Mouse (Mus musculus): Measurements from ENCODE around the gene Cpsf4l. TPM values are rescaled to one million over a fixed set of nuclear protein-coding genes. Genes with fewer than 3 reads are reported as not detected.
A peak's percentile ranks its signal among the peaks of the same experiment; 100 is the strongest.
"Not testable (repeated sequence)": the region's sequence is repeated elsewhere in the genome, so short reads cannot be mapped to it uniquely, and the experiment has no call there.

Gene Cpsf4l
- polyA plus RNA-seq, 1 experiment, result 0.06 TPM

DNA sequence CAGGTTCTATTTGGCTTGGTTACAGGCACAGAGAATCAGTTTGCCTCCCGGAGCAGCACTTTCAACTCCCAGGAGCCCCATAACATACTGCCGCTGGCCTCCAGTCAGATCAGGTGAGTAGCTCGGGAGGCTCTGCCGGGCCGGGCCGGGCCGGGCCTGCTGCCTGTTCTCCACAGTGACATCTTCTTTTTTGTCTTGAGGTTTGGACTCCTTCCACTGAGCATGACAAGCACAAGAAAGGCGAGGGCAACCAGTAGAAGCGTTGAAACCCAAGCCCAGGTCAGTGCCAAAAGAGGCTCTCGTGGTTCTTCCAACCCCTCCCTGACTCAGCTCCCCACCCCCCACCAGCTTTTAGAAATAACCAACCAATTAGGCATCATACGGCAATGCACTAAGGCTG lies 48.9 kb downstream of the Cpsf4l start:
- Histone ChIP-seq H3K4me3 (ENCODE audit: insufficient read depth, low read length) (no peak overlapping the region), H3K27ac (ENCODE audit: insufficient read depth, low read length) (no peak overlapping the region), H3K4me1 (ENCODE audit: control insufficient read depth, insufficient read depth, low read length) (peaks cover 3% of the 10 kb centered on the region; the same call in 1 of the 2 replicates)
- TF ChIP-seq CTCF (IDR thresholded peaks at IDR 0.05; ENCODE audit: extremely low read depth, insufficient read depth, low read length) (no peak), POLR2A (IDR thresholded peaks at IDR 0.05; ENCODE audit: extremely low read depth, insufficient read depth, low read length) (no peak)

DNA sequence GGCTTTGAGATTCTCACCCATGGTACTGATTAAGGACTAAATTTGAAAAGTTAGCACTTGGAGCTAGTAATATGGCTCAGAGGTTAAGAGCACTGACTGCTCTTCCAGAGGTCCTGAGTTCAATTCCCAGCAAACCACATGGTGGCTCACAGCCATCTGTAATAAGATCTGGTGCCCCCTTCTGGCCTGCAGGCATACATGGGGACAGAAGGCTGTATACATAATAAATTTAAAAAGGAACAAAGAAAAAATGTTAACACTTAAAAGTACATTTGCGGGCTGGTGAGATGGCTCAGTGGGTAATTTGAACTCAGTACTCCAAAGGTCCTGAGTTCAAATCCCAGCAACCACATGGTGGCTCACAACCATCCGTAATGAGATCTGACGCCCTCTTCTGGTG lies 49.6 kb downstream of the Cpsf4l start:
- not testable (repeated sequence) for H3K27ac ChIP-seq (ENCODE audit: insufficient read depth, low read length); H3K4me1 ChIP-seq (ENCODE audit: control insufficient read depth, insufficient read depth, low read length); H3K4me3 ChIP-seq (ENCODE audit: insufficient read depth, low read length)

DNA sequence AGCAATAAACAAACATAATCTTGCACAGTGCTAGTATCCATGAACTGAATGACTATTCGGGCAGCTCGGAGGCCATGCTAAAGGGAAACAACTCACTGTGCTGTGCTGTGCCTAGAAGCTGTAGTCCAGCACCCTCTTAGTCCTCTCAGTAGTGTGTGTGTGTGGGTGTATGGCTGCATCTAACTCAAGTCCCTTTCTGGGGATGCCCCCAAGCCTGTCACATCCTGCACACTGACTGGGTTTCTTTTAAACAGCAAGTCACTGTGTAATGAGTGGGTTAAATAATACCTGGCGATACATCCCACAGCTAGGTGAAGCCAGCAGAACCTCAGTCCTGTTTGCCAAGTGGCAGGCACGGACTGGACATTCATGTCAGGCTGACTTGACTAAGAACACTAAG lies 51.1 kb downstream of the Cpsf4l start:
- Histone ChIP-seq H3K4me3 (ENCODE audit: insufficient read depth, low read length) (no peak overlapping the region), H3K4me1 (ENCODE audit: control insufficient read depth, insufficient read depth, low read length) (peaks cover 7% of the 10 kb centered on the region), H3K27ac (ENCODE audit: insufficient read depth, low read length) (no peak overlapping the region)
- TF ChIP-seq POLR2A (IDR thresholded peaks at IDR 0.05; ENCODE audit: extremely low read depth, insufficient read depth, low read length), result no peak
- TF ChIP-seq CTCF (IDR thresholded peaks at IDR 0.05; ENCODE audit: extremely low read depth, insufficient read depth, low read length), result no peak

DNA sequence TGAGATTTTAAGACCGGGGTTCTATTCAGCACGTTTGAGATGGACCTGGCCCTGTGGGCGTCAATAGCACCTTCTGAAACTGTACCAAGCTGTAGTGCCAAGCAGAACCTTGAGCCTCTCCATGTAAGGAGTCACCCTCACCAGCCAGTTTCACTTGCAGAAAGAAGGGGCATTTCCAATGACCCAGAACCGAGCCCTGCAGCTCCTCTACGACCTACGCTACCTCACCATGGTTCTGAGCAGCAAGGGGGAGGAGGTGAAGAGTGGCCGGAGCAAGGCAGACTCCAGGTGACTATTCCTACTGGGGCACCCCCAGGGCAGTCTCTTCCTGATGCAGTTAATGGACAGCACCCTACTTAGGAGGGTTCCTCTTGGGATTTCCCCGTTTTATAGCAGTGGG lies 51.5 kb downstream of the Cpsf4l start:
- no peak overlapping the region for H3K27ac ChIP-seq (ENCODE audit: insufficient read depth, low read length)
- no peak overlapping the region for H3K4me3 ChIP-seq (ENCODE audit: insufficient read depth, low read length)
- H3K4me1 ChIP-seq (ENCODE audit: control insufficient read depth, insufficient read depth, low read length), result peaks cover 9% of the 10 kb centered on the region
- TF ChIP-seq CTCF (IDR thresholded peaks at IDR 0.05; ENCODE audit: extremely low read depth, insufficient read depth, low read length) (no peak), POLR2A (IDR thresholded peaks at IDR 0.05; ENCODE audit: extremely low read depth, insufficient read depth, low read length) (no peak)

DNA sequence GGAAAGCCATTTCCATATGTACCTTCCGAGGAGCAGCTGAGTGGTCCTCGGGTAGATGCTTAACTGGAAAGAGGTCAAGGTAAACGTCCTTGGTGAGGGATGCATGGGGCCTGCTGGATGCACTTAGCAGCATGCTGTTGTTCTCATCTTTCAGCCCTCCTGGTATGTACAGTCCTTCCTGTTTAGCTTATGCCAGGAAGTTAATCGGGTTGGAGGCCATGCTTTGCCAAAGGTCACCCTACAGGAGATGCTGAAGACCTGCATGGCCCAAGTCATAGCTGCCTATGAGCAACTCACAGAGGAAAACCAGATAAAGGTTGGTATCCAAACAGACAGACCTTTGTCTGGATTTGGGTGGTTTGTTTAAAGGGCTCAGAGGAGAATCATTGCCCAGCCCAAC lies 52.6 kb downstream of the Cpsf4l start:
- Histone ChIP-seq H3K4me3 (ENCODE audit: insufficient read depth, low read length) (no peak overlapping the region), H3K4me1 (ENCODE audit: control insufficient read depth, insufficient read depth, low read length) (peaks cover 9% of the 10 kb centered on the region), H3K27ac (ENCODE audit: insufficient read depth, low read length) (no peak overlapping the region)
- no peak for TF ChIP-seq CTCF (IDR thresholded peaks at IDR 0.05; ENCODE audit: extremely low read depth, insufficient read depth, low read length)
- TF ChIP-seq POLR2A (IDR thresholded peaks at IDR 0.05; ENCODE audit: extremely low read depth, insufficient read depth, low read length), result no peak

DNA sequence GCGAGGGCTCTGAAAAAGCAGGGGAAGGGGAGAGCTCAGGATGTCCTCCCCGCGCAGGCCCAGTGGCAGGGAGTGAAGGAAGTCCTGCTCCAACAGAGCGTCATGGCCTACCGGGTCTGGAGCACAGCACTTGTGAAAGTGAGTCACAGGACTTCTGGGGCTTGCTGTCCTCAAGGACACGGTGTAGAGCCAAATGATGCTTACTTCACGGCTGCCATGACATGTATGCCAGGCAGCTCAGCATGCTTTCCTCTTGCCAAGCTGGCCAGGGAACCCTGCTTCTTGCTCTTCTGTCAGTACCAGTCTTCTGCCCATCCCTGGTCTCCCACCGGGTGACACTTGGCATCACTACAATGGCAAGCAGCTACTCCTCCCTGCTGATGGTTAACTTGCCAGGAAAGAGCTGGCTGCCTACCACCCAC lies 53.3 kb downstream of the Cpsf4l start:
- Histone ChIP-seq H3K4me3 (ENCODE audit: insufficient read depth, low read length) (no peak overlapping the region), H3K4me1 (ENCODE audit: control insufficient read depth, insufficient read depth, low read length) (peaks cover 9% of the 10 kb centered on the region), H3K27ac (ENCODE audit: insufficient read depth, low read length) (no peak overlapping the region)
- TF ChIP-seq CTCF (IDR thresholded peaks at IDR 0.05; ENCODE audit: extremely low read depth, insufficient read depth, low read length) (no peak), POLR2A (IDR thresholded peaks at IDR 0.05; ENCODE audit: extremely low read depth, insufficient read depth, low read length) (no peak)

DNA sequence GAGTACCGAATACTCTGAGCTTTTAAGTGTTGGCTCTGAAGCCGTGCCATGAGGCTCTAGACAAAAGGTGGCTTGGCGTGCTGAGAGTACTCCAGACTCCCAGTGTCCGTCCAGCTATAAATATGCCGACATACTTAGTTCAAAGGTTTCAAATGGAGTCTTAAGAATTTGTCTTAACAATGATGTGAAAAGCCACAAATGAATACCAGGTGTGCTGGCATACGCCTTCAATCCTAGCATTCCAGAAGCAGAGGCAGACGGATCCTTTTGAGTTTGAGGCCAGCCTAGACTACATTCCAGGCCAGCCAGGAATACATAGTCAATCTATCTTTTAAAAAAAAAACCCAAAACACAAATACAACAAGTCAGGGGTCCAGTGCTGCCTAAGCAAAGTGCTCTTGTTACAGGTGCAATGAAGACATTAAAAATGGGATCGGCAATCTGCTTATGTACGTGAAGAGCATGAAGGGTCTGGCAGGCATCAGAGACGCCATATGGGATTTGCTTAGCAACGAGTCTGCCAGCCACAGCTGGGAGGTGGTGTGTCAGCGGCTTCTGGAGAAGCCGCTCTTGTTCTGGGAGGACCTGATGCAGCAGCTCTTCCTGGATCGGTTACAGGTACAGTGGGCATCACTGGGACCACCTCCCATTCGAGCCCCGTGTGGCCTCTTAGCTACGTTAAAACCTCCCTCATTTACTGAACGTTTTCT lies 55.1 kb downstream of the Cpsf4l start:
- Histone ChIP-seq H3K27ac (ENCODE audit: insufficient read depth, low read length) (no peak overlapping the region), H3K4me1 (ENCODE audit: control insufficient read depth, insufficient read depth, low read length) (peaks cover 9% of the 10 kb centered on the region), H3K4me3 (ENCODE audit: insufficient read depth, low read length) (no peak overlapping the region)
- TF ChIP-seq POLR2A (IDR thresholded peaks at IDR 0.05; ENCODE audit: extremely low read depth, insufficient read depth, low read length), result no peak
- TF ChIP-seq CTCF (IDR thresholded peaks at IDR 0.05; ENCODE audit: extremely low read depth, insufficient read depth, low read length), result no peak

DNA sequence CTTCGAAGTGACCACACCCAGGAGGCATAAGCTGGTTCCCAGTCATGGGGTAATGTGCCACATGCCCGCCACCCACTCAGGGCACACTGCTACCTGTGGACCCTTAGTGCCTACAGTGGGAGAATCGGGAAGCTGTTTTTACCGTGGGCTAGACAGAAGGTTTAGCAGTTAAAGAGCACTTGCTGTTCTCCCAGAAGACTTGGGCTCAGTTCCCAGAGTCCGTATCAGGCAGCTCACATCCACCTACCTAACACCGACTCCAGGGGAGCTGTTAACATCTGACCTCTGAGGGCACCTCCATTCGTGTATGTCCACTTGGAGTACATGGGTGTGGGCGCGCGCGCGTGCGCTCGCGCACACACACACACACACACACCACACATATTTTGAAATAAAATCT lies 55.7 kb downstream of the Cpsf4l start:
- Histone ChIP-seq H3K27ac (ENCODE audit: insufficient read depth, low read length) (no peak overlapping the region), H3K4me3 (ENCODE audit: insufficient read depth, low read length) (no peak overlapping the region), H3K4me1 (ENCODE audit: control insufficient read depth, insufficient read depth, low read length) (peaks cover 9% of the 10 kb centered on the region)
- TF ChIP-seq CTCF (IDR thresholded peaks at IDR 0.05; ENCODE audit: extremely low read depth, insufficient read depth, low read length), result no peak
- no peak for TF ChIP-seq POLR2A (IDR thresholded peaks at IDR 0.05; ENCODE audit: extremely low read depth, insufficient read depth, low read length)

DNA sequence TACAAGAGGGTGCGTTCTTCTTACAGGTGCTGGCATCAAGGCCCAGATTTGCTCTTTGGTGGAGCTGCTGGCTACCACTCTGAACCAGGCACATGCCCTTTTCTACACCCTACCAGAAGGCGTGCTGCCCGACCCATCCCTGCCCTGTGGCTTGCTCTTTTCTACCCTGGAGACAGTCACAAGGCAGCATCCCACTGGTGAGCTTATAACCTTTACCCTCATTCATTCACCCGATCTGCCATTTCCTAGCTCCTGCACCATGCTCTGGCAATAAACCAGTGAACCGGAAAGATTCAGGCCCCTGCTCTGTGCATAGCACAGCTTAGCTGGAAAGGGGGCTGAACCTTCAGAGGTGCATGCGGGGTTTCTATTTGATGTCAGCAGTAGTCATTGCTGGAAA lies 57.3 kb downstream of the Cpsf4l start:
- TF ChIP-seq CTCF (IDR thresholded peaks at IDR 0.05; ENCODE audit: extremely low read depth, insufficient read depth, low read length), result no peak
- no peak overlapping the region for H3K27ac ChIP-seq (ENCODE audit: insufficient read depth, low read length)
- peaks cover 11% of the 10 kb centered on the region for H3K4me1 ChIP-seq (ENCODE audit: control insufficient read depth, insufficient read depth, low read length)

DNA sequence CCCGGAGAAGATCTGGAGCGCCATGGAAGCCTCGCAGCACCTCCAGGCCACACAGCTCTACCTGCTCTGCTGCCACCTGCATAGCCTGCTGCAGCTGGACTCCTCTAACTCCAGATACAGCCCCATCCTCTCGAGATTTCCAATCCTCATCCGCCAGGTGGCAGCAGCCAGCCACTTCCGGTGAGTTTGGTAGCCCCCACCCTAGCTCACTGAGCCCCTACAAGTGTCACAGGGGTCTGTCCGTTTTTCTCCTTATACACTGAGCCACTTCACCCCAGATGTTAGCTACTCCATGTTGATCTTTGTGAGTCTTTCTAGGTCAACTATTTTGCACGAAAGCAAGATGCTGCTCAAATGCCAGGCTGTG lies 57.9 kb downstream of the Cpsf4l start:
- Histone ChIP-seq H3K4me1 (ENCODE audit: control insufficient read depth, insufficient read depth, low read length) (peaks cover 8% of the 10 kb centered on the region), H3K27ac (ENCODE audit: insufficient read depth, low read length) (no peak overlapping the region), H3K4me3 (ENCODE audit: insufficient read depth, low read length) (no peak overlapping the region)
- TF ChIP-seq CTCF (IDR thresholded peaks at IDR 0.05; ENCODE audit: extremely low read depth, insufficient read depth, low read length), result peak; percentile 57
- TF ChIP-seq POLR2A (IDR thresholded peaks at IDR 0.05; ENCODE audit: extremely low read depth, insufficient read depth, low read length), result no peak

More for the DNA sequence above, 57.3 kb downstream of the Cpsf4l start:
- H3K4me3 ChIP-seq (ENCODE audit: insufficient read depth, low read length), result no peak overlapping the region

Data from cortical plate, adult 2 months (tissue).